Mouse (Mus musculus) v-Abl transformed pro-B cells (cell line): ENCODE data around the gene Plxna2.

Source experiments
- in situ Hi-C, 2 experiments: fragments of 400-800 bp; cut with MboI; formaldehyde crosslinking; loops; one replicate each; pipeline ENCODE4 v1.15.1; 2025; ENCODE audit not compliant: unreplicated experiment in 2 of 2

Gene Plxna2

GRCm38 (mm10) chr1:194650076-194650475 lies 32.1 kb downstream of the Plxna2 start:
- in situ Hi-C loops = no loop called here

GRCm38 (mm10) chr1:194650566-194650965 lies 32.5 kb downstream of the Plxna2 start:
- in situ Hi-C loops = no loop called here

DNA sequence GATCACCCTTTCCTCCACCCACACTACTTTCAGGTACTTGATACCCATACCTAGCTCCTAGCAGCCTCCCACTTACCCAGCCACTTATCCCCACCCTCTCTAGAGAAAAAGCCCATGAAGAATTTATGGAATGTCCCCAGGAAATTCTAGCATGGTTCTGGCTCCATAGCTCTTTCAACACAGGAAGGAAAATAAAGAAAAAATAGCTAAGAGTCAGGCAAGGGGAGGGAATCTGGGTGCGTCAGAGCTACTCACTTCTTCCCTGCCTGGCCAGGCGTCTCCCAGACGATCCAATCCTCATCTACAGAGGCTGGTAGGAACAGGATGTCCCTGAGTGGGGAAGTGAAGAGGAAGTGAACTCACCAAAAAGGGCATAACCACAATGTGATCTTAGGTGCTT lies 34.0 kb downstream of the Plxna2 start:
- in situ Hi-C loops = no loop called here

DNA sequence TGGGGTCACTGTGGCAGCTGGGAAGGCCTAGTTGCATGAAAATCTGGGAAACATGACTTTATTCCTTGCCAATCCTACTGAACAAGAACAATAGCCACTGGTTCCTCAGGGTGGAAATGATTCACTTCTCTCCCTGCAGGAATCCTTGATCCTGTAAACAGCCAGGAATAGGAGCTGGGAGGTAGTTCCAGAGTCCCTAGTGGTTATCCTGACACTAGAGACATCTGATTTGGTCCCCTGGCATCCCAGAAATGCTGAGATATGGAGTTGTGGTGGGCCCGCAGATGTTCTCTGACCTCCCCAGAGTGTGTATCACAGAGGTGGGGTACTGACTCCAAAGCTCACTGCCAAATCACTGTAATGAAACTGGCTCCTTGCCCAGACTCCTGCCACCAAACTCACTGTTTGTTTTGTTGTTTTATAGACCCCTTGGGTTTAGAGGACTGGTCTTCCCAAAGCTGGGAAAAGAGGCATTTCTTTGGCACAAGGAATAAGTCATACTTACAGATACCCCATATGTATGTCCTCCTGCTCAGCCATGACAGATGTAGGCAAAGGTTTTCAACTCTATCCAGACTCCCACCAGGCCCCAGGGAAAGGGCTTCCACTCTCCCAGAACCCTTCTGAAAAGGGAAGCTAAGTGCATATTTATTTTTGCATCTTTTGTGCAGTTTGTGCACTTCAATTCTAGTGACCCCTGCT lies 40.6 kb downstream of the Plxna2 start:
- in situ Hi-C loops = no loop called here

GRCm38 (mm10) chr1:194660426-194661119 lies 42.6 kb downstream of the Plxna2 start:
- in situ Hi-C loops = no loop called here

DNA sequence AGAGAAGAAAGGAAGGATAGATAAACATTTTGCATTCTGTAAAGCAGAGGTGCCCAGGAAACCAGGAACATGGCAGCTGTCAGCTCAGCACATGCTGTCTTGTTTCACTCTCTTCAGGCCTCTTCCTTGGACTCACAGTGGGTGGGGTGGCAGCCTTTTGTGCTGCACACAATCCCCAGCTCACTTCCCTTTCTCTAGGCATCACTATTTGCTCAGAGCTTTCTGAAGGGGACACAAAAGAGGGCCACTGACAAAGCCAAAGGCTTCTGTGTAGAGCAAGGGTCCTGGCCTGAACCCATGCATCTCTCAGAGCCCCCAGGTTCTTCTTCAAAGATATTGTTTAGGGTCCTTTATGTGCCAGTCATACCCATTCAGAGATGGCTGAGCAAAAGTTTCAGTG lies 45.0 kb downstream of the Plxna2 start:
- in situ Hi-C loops = no loop called here

GRCm38 (mm10) chr1:194665715-194666114 lies 47.7 kb downstream of the Plxna2 start:
- in situ Hi-C loops = loop anchor here in 1 of 2 experiments (5.0 kb wide), 1 partner anchor 33 kb away; no protein-coding TSS in a partner anchor

GRCm38 (mm10) chr1:194671783-194672524 lies 53.9 kb downstream of the Plxna2 start:
- in situ Hi-C loops = loop anchor here in 1 of 2 experiments (10.0 kb wide), 1 partner anchor 47 kb away; no protein-coding TSS in a partner anchor

DNA sequence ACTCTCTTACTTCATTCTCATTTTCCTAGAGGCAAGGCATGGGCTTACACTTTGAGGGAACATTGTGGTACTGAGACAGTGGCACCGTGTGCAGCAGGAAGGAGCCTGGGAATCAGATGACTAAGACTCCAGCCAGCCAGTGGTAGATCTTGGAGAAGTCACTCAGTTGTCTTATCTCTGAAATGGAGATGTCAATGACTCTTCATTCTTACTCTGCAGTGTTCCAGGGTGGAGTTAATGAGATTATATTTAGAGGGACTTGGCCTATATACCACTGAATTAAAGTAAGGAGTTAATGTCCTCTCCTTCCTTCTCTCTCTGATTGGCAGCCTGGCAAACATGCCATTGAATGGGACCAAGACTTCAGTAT lies 54.5 kb downstream of the Plxna2 start:
- in situ Hi-C loops = loop anchor here in 1 of 2 experiments (10.0 kb wide), 1 partner anchor 48 kb away; no protein-coding TSS in a partner anchor

GRCm38 (mm10) chr1:194673229-194673628 lies 55.2 kb downstream of the Plxna2 start:
- in situ Hi-C loops = loop anchor here in 1 of 2 experiments (10.0 kb wide), 1 partner anchor 48 kb away; no protein-coding TSS in a partner anchor

GRCm38 (mm10) chr1:194675106-194675890 lies 57.3 kb downstream of the Plxna2 start:
- in situ Hi-C loops = loop anchor here in 1 of 2 experiments (10.0 kb wide), 1 partner anchor 50 kb away; no protein-coding TSS in a partner anchor

GRCm38 (mm10) chr1:194675891-194676200 lies 57.8 kb downstream of the Plxna2 start:
- in situ Hi-C loops = loop anchor here in 1 of 2 experiments (10.0 kb wide), 1 partner anchor 51 kb away; no protein-coding TSS in a partner anchor

- in situ Hi-C loops = loop anchor here in 1 of 2 experiments (10.0 kb wide), 1 partner anchor 53 kb away; no protein-coding TSS in a partner anchor
These were observed 59.9 kb downstream of the Plxna2 start for GRCm38 (mm10) chr1:194677878-194678277.

- in situ Hi-C loops = loop anchor here in 1 of 2 experiments (10.0 kb wide), 1 partner anchor 54 kb away; no protein-coding TSS in a partner anchor
These were observed 61.1 kb downstream of the Plxna2 start for GRCm38 (mm10) chr1:194679147-194679546.

DNA sequence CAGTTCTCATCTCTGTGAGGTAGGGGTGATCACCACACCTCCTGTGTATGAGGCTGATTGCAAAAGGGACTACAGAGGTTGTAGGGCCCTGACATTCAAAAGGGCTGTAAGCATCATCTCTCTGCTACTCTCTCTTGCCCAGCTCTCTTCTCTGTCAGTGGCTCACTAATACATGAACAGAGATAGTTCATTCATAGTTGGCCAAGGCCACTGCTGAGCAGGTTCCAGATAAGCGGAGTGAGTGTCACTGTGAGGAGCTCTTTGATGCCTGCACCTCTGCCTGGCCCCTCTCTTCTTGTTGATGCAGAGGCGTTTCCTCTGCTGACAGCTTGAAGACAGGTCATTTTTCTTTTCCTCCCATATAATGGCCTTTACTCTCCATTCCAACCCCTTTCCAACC lies 62.1 kb downstream of the Plxna2 start:
- in situ Hi-C loops = no loop called here

DNA sequence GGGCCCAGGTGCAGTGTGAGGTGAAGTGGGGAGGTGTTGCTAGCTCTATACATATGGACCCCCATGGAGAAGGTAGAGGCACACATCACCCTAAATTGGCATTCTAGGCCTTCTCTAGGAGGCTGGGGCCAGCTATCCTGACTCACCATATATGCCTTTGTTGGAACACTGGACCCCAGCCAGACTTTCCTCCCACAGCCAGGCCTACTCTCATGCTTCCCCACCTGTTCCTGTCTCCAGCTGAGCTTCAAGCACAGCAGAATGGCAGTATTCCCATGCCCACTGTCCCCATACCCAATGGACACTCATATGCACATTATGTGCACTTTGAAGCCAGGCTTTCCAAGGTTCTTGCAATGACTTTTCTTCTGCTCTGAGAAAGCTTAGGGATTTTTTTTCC lies 64.0 kb downstream of the Plxna2 start:
- in situ Hi-C loops = no loop called here

DNA sequence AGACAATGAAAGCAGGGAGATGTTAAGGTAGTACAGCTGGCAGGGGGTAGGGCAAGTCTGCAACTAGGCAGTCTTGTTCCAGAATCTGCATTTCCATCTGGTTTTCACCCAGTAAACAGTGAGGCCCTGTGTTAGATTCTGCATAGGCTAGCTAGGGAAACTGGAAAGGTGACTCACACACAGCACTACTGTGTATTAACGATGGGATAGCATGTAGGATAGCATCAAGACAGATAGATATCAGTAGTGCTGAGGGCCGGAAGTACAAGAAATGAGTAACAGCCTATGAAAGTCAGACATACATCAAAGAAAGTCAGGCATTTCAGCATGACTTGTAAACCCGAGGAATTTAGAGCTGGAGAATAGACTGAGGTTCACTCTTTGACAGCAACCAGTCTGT lies 65.1 kb downstream of the Plxna2 start:
- in situ Hi-C loops = no loop called here

DNA sequence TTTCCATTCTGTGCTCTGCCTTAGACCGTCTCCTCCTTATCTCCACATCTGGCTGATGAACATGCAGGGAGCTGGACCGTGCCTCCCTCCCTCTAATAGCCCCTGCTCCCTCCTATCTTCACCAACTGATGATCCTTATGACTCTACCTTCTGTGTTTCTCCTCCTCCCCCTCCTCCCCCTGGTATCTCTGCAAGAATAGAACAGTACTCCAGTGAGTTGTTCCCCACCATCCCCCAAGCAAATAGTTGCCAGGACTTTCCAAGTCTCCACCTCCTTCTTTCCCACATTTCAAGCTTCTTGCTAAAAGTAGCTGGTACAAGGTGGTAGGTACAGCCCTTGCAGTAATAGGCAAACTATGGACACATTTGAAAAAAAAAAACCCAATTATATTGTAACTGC lies 67.9 kb downstream of the Plxna2 start:
- in situ Hi-C loops = no loop called here

- in situ Hi-C loops = no loop called here
These were observed 69.7 kb downstream of the Plxna2 start for GRCm38 (mm10) chr1:194687746-194688145.

GRCm38 (mm10) chr1:194688161-194688560 lies 70.1 kb downstream of the Plxna2 start:
- in situ Hi-C loops = no loop called here
